Mouse (Mus musculus) CH12.LX (cell line): ENCODE measurements around the gene Myo16.

ENCODE experiments used
- CHD2 ChIP-seq: IDR thresholded peaks from 2 replicates; pipeline ENCODE4 v1.6.1; 2011; ENCODE audit warnings: low read length, improper control_type of control experiment
- CTCF ChIP-seq, 2 experiments: IDR thresholded peaks in 1 of 2; conservative IDR thresholded peaks in 1 of 2; 2 replicates each; pipeline ENCODE4 v1.5.1; 2011 to 2012; ENCODE audit warnings: low read depth in 2 of 2, low read length in 2 of 2, improper control_type of control experiment in 1 of 2, inconsistent platforms in 1 of 2, mild to moderate bottlenecking in 1 of 2, moderate library complexity in 1 of 2
- ELF1 ChIP-seq: IDR thresholded peaks from 2 replicates; pipeline ENCODE4 v1.6.1; 2014; ENCODE audit warnings: low read depth, mild to moderate bottlenecking, inconsistent platforms, low read length, improper control_type of control experiment
- MEF2A ChIP-seq: IDR thresholded peaks from 2 replicates; pipeline ENCODE4 v1.6.1; 2014; ENCODE audit warnings: low read depth, mild to moderate bottlenecking, inconsistent platforms, low read length, improper control_type of control experiment, borderline replicate concordance
- RCOR1 ChIP-seq: conservative IDR thresholded peaks from 2 replicates; pipeline ENCODE4 v1.6.1; 2012; ENCODE audit warnings: low read depth, mild to moderate bottlenecking, inconsistent platforms, low read length, improper control_type of control experiment
- SMC3 ChIP-seq: IDR thresholded peaks from 2 replicates; pipeline ENCODE4 v1.6.1; 2011; ENCODE audit warnings: low read depth, low read length, improper control_type of control experiment
- TCF12 ChIP-seq: IDR thresholded peaks from 2 replicates; pipeline ENCODE4 v1.6.1; 2014; ENCODE audit warnings: low read depth, mild to moderate bottlenecking, inconsistent platforms, low read length, improper control_type of control experiment
- ZMIZ1 ChIP-seq: IDR thresholded peaks from 2 replicates; pipeline ENCODE4 v1.6.1; 2012; ENCODE audit warnings: low read depth, mild to moderate bottlenecking, inconsistent platforms, low read length, improper control_type of control experiment

DNA sequence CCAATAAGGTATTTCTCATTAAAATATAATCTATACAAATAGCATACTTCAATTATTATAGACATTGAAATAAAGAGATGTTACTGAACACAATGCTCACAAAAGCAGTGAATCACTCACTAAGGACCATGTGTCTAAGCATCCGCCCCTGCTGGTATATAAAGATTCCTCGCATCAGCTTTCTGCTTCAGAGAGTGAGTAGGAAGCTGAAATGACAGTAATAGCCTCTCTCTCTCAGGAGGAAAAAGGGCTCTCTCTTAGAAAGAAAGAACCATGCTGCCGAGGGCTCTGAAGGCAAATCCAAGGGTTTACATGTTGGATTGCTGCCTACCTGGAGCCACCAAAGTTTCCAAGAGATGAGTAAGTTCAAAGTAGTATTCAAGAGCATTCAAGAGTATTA is 392.2 kb downstream of the Myo16 start:
- TF ChIP-seq MEF2A: no peak
- TF ChIP-seq CTCF (conservative IDR thresholded peaks at IDR 0.05 in 1 of 2, IDR thresholded peaks at IDR 0.05 in 1 of 2; ENCODE audit: low read depth in 2 of 2, low read length in 2 of 2): no peak
- no peak for TF ChIP-seq ZMIZ1
- no peak for TF ChIP-seq RCOR1
- TF ChIP-seq SMC3: no peak
- no peak for TF ChIP-seq ELF1
- no peak for TF ChIP-seq CHD2
- TF ChIP-seq TCF12: no peak
